Mouse (Mus musculus) kidney, postnatal 0 days (tissue): ENCODE measurements around the gene Msgn1. TPM values are rescaled to one million over a fixed set of nuclear protein-coding genes. Genes with fewer than 3 reads are reported as not detected.

ENCODE experiments used
- ATAC-seq: fragments of 200-750 bp; cut with Nextera tagmentation; replicated peaks from 2 replicates; pipeline ENCODE4 v1.8.0; 2017; ENCODE audit warnings: low read depth, moderate number of reproducible peaks, moderate TSS enrichment, moderate library complexity; ENCODE audit not compliant: low FRiP score
- DNase-seq: peaks from one replicate; pipeline ENCODE4 v3.0.0-alpha.2; 2016; ENCODE audit warnings: low spot score
- H3K27ac ChIP-seq: fragments of 300-500 bp; sonication (generic); 2 replicates; pipeline ENCODE4 v1.5.1; 2014; ENCODE audit warnings: mild to moderate bottlenecking
- H3K27me3 ChIP-seq: fragments of 300-500 bp; sonication (generic); 2 replicates; pipeline ENCODE4 v1.6.1; 2014; ENCODE audit warnings: low read length, mixed read lengths; ENCODE audit not compliant: insufficient read depth
- H3K36me3 ChIP-seq: fragments of 300-500 bp; sonication (generic); 2 replicates; pipeline ENCODE4 v1.6.1; 2014; ENCODE audit warnings: low read length, mixed read lengths; ENCODE audit not compliant: insufficient read depth
- H3K4me1 ChIP-seq: fragments of 300-500 bp; sonication (generic); replicated peaks from 2 replicates; pipeline ENCODE4 v1.6.1; 2014; ENCODE audit warnings: antibody characterized with exemption, low read length, mixed read lengths; ENCODE audit not compliant: insufficient read depth
- H3K4me2 ChIP-seq: fragments of 300-500 bp; sonication (generic); 2 replicates; pipeline ENCODE4 v1.6.1; 2014; ENCODE audit warnings: mild to moderate bottlenecking, low read length, moderate library complexity, mixed read lengths
- H3K4me3 ChIP-seq: fragments of 300-500 bp; sonication (generic); replicated peaks from 2 replicates; pipeline ENCODE4 v1.5.1; 2014; ENCODE audit warnings: low read depth, low read length
- H3K9ac ChIP-seq: fragments of 300-500 bp; sonication (generic); 2 replicates; pipeline ENCODE4 v1.6.1; 2014; ENCODE audit warnings: low read depth, low read length
- H3K9me3 ChIP-seq: fragments of 300-500 bp; sonication (generic); replicated peaks from 2 replicates; pipeline ENCODE4 v1.6.1; 2016; ENCODE audit warnings: low read length, inconsistent platforms, mixed read lengths
- CTCF ChIP-seq: IDR thresholded peaks from 2 replicates; pipeline ENCODE4 v1.5.1; 2016; ENCODE audit warnings: antibody characterized with exemption, low read depth, mild to moderate bottlenecking, moderate library complexity
- WGBS: fragments of 180-500 bp; shearing (Covaris S2); extraction: QIAGEN DNeasy Blood & Tissue Kit; methylation state at CpG from one replicate; pipeline ENCODE4 v1.1.7; 2014; 5-methylcytosine and 5-hydroxymethylcytosine counted together
- polyA plus RNA-seq: library from polyadenylated mRNA; unstranded; fragments of >200 nt; fragmentation: Nextera tagmentation; extraction: Ambion mirVana; gene quantifications from 2 replicates; pipeline ENCODE4 v1.2.1, GENCODE M21; 2015

Gene Msgn1
- polyA plus RNA-seq, 1 experiment from 2014 or later = not detected

- peak; percentile 91 for TF ChIP-seq CTCF
- WGBS = 7% methylated on average over 18 of the region's 19 CpGs
- H3K4me1 ChIP-seq = no peaks in the 10 kb centered on the region
- DNase-seq (peak; percentile 86), ATAC-seq (peak; percentile 80)
- H3K36me3 ChIP-seq = no peaks in the 10 kb centered on the region
- H3K27me3 ChIP-seq = no peaks in the 10 kb centered on the region
- H3K9me3 ChIP-seq = no peaks in the 10 kb centered on the region
- H3K27ac ChIP-seq = no peak overlapping the region
- 0 out of 2 replicates have a peak overlapping the region, but pooled peaks have one; percentile 23 for H3K9ac ChIP-seq
- no peak overlapping the region for H3K4me3 ChIP-seq
- peak overlapping the region; percentile 34 for H3K4me2 ChIP-seq
Measured at GRCm38 (mm10) chr12:11196142-11196597, 12.6 kb downstream of the Msgn1 start.

- Histone ChIP-seq H3K4me3 (no peak overlapping the region), H3K4me2 (no peak overlapping the region), H3K9me3 (no peaks in the 10 kb centered on the region), H3K27me3 (no peaks in the 10 kb centered on the region), H3K27ac (no peak overlapping the region), H3K9ac (no peak overlapping the region), H3K4me1 (no peaks in the 10 kb centered on the region), H3K36me3 (no peaks in the 10 kb centered on the region)
- ATAC-seq (no peak), DNase-seq (no peak)
- TF ChIP-seq CTCF = no peak
- 89% methylated on average over 1 of the region's 1 CpGs for WGBS
Measured at GRCm38 (mm10) chr12:11195031-11195430, 13.7 kb downstream of the Msgn1 start.

- Histone ChIP-seq H3K4me3 (no peak overlapping the region; the same call in 1 of the 2 replicates), H3K4me1 (0 out of 2 replicates have a peak, but pooled peaks cover 7% of the 10 kb centered on the region), H3K36me3 (no peaks in the 10 kb centered on the region), H3K27ac (no peak overlapping the region), H3K27me3 (no peaks in the 10 kb centered on the region), H3K9ac (no peak overlapping the region), H3K9me3 (no peaks in the 10 kb centered on the region), H3K4me2 (peak overlapping the region; percentile 45)
- TF ChIP-seq CTCF = peak; percentile 96
- DNase-seq (peak; percentile 97), ATAC-seq (peak; percentile 94)
- 23% methylated on average over 11 of the region's 11 CpGs for WGBS
Measured at GRCm38 (mm10) chr12:11178486-11179154, 30.2 kb downstream of the Msgn1 start.

- TF ChIP-seq CTCF = peak; percentile 52
- Histone ChIP-seq H3K36me3 (no peaks in the 10 kb centered on the region), H3K27ac (no peak overlapping the region), H3K4me3 (no peak overlapping the region), H3K9me3 (no peaks in the 10 kb centered on the region), H3K4me1 (0 out of 2 replicates have a peak, but pooled peaks cover 7% of the 10 kb centered on the region), H3K9ac (no peak overlapping the region), H3K27me3 (no peaks in the 10 kb centered on the region), H3K4me2 (peak overlapping the region; percentile 45; the same call in 1 of the 2 replicates)
- 0 out of 2 replicates have a peak, but pooled peaks have one; percentile 5 for ATAC-seq
- WGBS = 31% methylated on average over 5 of the region's 5 CpGs
- DNase-seq = peak; percentile 73
Measured at GRCm38 (mm10) chr12:11177408-11178394, 31.1 kb downstream of the Msgn1 start.

GRCm38 (mm10) chr12:11158670-11159069 lies 50.1 kb downstream of the Msgn1 start:
- Histone ChIP-seq H3K4me3 (no peak overlapping the region), H3K27ac (no peak overlapping the region), H3K9me3 (no peaks in the 10 kb centered on the region), H3K36me3 (no peaks in the 10 kb centered on the region), H3K4me1 (no peaks in the 10 kb centered on the region), H3K9ac (no peak overlapping the region), H3K27me3 (no peaks in the 10 kb centered on the region), H3K4me2 (no peak overlapping the region)
- TF ChIP-seq CTCF = no peak
- DNase-seq (no peak), ATAC-seq (no peak)
- 92% methylated on average over 3 of the region's 3 CpGs for WGBS

Other genes with a start within 250 kb of the Msgn1 start
- 8.6 and 8.7 TPM in 2 replicates for gene Kcns3, start 57.9 kb downstream of the Msgn1 start, polyA plus RNA-seq
- gene Gen1, start 56.8 kb upstream of the Msgn1 start, polyA plus RNA-seq = 3.1 and 3.5 TPM in 2 replicates
- gene Smc6, start 56.9 kb upstream of the Msgn1 start, polyA plus RNA-seq = 126 TPM in 2 replicates
- 0.05 and 0.13 TPM in 2 replicates for gene Vsnl1, start 227.6 kb upstream of the Msgn1 start, polyA plus RNA-seq
- gene Rad51ap2, start 247.1 kb upstream of the Msgn1 start, polyA plus RNA-seq = 0.19 and 0.30 TPM in 2 replicates